Mouse (Mus musculus) inflammation-experienced regulatory T-cells (primary cell): ENCODE data around the gene Ruvbl2. TPM values are rescaled to one million over a fixed set of nuclear protein-coding genes. Genes with fewer than 3 reads are reported as not detected.

ENCODE experiments used
- polyA plus RNA-seq, 2 experiments: library from polyadenylated mRNA; unstranded; fragments of 100-300 nt; shearing (Covaris generic); gene quantifications; one replicate each; pipeline ENCODE4 v1.2.1; 2017

Gene Ruvbl2
- 10 to 100 TPM; 62.1 to 62.7 TPM for polyA plus RNA-seq

GRCm38 (mm10) chr7:45437521-45438276 lies at the start of gene Ruvbl2:
Gene Ruvbl2, minus strand, starts transcription at chr7:45438096.

DNA sequence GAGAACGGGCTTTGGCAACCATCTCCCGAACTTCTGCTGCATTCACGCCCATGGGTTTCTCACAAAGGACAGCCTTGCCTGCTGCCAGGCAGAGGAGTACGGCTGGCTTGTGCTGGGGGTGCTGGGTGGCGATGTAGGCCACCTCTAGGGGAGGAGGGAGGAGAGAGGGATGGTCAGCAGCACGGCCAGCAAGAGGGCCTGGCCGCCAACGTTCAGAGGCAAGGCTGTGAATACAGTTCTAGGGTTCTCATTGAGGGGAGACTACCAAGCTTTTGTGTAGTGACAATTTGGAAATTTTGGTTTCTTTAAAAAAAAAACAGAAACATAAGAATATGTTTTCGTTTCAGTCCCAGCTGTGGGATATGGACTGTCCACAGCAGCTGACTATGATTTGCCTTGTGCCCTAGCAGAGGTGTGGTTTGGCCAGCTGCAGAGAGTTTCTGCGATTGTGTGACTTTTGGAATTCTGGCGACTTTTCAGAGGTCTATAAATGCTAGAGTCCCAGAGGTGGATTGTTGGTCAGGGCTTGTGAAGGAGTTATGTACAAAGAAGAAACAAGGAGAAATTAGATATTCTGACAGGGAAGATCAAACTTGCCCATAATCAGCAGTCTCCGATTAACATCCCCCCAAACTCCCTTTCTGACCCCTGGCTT lies 49.0 kb upstream of the Ruvbl2 start, which contains the start of gene Gm45808:
TSS of gene Gm45808 (minus strand) at position 51 of the 655 bp plus-strand sequence.

GRCm38 (mm10) chr7:45481374-45481927 lies 43.6 kb upstream of the Ruvbl2 start, which contains the start of gene Tulp2:
Gene Tulp2, plus strand, starts transcription at chr7:45481877.

GRCm38 (mm10) chr7:45466283-45467089 lies 28.6 kb upstream of the Ruvbl2 start, which contains the start of gene Bax:
Gene Bax, minus strand, starts transcription at chr7:45466898.

GRCm38 (mm10) chr7:45459564-45460140 lies 21.8 kb upstream of the Ruvbl2 start, which contains the start of gene Ftl1:
Gene Ftl1, minus strand, starts transcription at chr7:45459884.

DNA sequence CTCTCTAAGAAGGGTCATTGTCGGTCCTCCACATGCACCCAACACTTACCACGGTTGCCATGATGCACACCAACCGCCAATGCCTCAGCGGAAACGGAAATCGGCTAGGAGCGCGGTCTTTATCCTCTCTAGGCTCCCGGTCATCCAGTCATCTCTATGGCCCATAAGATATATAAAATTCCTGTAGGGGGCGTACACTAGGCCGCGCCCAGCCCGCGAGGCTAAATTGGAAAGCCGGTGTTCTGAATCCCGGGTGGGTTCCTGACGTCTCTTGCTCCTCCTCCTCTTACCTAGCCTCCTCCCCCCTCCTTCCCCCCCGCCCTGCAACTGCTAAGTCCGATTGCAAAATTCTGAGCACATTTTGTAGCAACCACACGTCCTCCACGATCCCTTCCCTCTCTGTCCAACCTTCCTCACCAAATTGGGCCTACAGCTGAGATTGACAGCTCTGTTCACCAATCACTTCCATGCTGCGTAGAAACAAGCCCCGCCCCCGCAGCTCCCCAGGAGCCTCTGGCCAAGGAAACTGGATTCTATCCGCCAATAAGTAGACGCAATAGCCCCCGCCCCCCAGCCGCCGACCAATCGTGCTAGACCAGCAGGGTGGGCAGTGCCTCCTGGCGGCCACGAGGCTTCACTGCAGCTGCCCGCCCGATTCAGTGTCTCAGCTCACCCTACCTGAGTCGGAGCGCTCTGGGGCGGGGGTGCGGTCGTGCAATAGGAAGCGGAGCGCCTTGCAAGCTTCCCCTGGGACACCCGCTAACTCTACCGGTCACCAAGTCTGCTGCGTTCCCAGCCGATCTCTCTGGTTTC lies 3.5 kb downstream of the Ruvbl2 start, which contains the start of gene Gys1:
TSS of gene Gys1 (plus strand) at position 642 of the 813 bp plus-strand sequence.

DNA sequence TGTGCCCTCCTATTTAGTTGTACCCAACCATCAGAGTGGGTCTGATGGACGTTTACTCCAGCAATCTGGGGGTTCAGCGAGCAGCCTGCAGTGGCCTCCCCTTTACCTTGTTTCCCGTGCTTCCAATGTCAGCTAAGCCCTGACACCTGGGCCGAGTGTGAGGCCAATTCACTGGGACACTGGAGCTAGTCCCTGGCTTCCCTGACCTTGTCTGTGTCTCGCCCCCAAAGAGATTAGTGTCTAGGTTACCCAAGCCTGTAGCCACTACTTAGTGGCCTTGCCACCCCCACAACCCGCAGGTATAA lies 17.3 kb downstream of the Ruvbl2 start, which contains the start of gene Lhb:
TSS of gene Lhb (plus strand) at position 206 of the 305 bp plus-strand sequence.

GRCm38 (mm10) chr7:45413113-45413863 lies 24.6 kb downstream of the Ruvbl2 start, which contains the start of gene Ntf5:
Gene Ntf5, plus strand, starts transcription at chr7:45413695.

GRCm38 (mm10) chr7:45405091-45406075 lies 32.5 kb downstream of the Ruvbl2 start, which contains the start of gene Kcna7:
Gene Kcna7, plus strand, starts transcription at chr7:45405653.

GRCm38 (mm10) chr7:45395578-45396336 lies 42.1 kb downstream of the Ruvbl2 start, which contains the start of gene Snrnp70:
Gene Snrnp70, minus strand, starts transcription at chr7:45395742.

Other genes starting within 250 kb of the Ruvbl2 start
- under 1 TPM; 0.24 to 0.70 TPM for gene Ccdc155, start 233.2 kb downstream of the Ruvbl2 start, polyA plus RNA-seq
- 10 to 100 TPM; 23.4 to 31.7 TPM for gene Dkkl1, start 225.9 kb downstream of the Ruvbl2 start, polyA plus RNA-seq
- gene Tead2, start 222.3 kb downstream of the Ruvbl2 start, polyA plus RNA-seq, result 1 to 10 TPM; 3.8 to 5.8 TPM
- 100 to 1,000 TPM; 565 to 611 TPM for gene Cd37, start 199.0 kb downstream of the Ruvbl2 start, polyA plus RNA-seq
- under 1 TPM in 1 of 2 experiments, not detected in 1; 0.40 TPM for gene Slc6a16, start 197.0 kb downstream of the Ruvbl2 start, polyA plus RNA-seq
- under 1 TPM; 0.18 to 0.38 TPM for gene Slc6a21, start 160.6 kb downstream of the Ruvbl2 start, polyA plus RNA-seq
- gene Trpm4, start 104.3 kb downstream of the Ruvbl2 start, polyA plus RNA-seq, result 10 to 100 TPM in 1 of 2 experiments, 1 to 10 TPM in 1; 9.5 to 13.8 TPM
- not detected for gene Hrc, start 102.8 kb downstream of the Ruvbl2 start, polyA plus RNA-seq
- under 1 TPM; 0.36 to 0.60 TPM for gene Ppfia3, start 71.1 kb downstream of the Ruvbl2 start, polyA plus RNA-seq
- under 1 TPM in 1 of 2 experiments, not detected in 1; 0.90 TPM for gene Lin7b, start 67.5 kb downstream of the Ruvbl2 start, polyA plus RNA-seq
- gene Snrnp70, start 42.4 kb downstream of the Ruvbl2 start, polyA plus RNA-seq, result 100 to 1,000 TPM; 192 to 196 TPM
- under 1 TPM in 1 of 2 experiments, not detected in 1; 0.17 TPM for gene Kcna7, start 32.4 kb downstream of the Ruvbl2 start, polyA plus RNA-seq
- under 1 TPM; 0.71 to 0.96 TPM for gene Ntf5, start 24.4 kb downstream of the Ruvbl2 start, polyA plus RNA-seq
- gene Lhb, start 17.3 kb downstream of the Ruvbl2 start, polyA plus RNA-seq, result not detected
- 10 to 100 TPM; 14.1 to 14.9 TPM for gene Gys1, start 3.3 kb downstream of the Ruvbl2 start, polyA plus RNA-seq
- gene Ftl1, start 21.8 kb upstream of the Ruvbl2 start, polyA plus RNA-seq, result 1,000 to 10,000 TPM; 1,804 to 2,248 TPM
- gene Bax, start 28.8 kb upstream of the Ruvbl2 start, polyA plus RNA-seq, result 100 to 1,000 TPM; 267 to 295 TPM
- gene Tulp2, start 43.8 kb upstream of the Ruvbl2 start, polyA plus RNA-seq, result 1 to 10 TPM; 2.5 to 5.9 TPM
- gene Gm45808, start 48.7 kb upstream of the Ruvbl2 start, polyA plus RNA-seq, result not detected
- gene Dhdh, start 50.7 kb upstream of the Ruvbl2 start, polyA plus RNA-seq, result under 1 TPM; 0.60 to 0.68 TPM
- gene Nucb1, start 72.3 kb upstream of the Ruvbl2 start, polyA plus RNA-seq, result 100 to 1,000 TPM; 266 to 278 TPM
- gene Ppp1r15a, start 88.2 kb upstream of the Ruvbl2 start, polyA plus RNA-seq, result 100 to 1,000 TPM in 1 of 2 experiments, 10 to 100 TPM in 1; 90.4 to 153 TPM
- gene Plekha4, start 88.2 kb upstream of the Ruvbl2 start, polyA plus RNA-seq, result 1 to 10 TPM; 1.5 to 3.4 TPM
- 1 to 10 TPM; 1.4 to 1.9 TPM for gene Hsd17b14, start 116.8 kb upstream of the Ruvbl2 start, polyA plus RNA-seq
- gene Bcat2, start 132.1 kb upstream of the Ruvbl2 start, polyA plus RNA-seq, result 10 to 100 TPM; 59.6 to 75.4 TPM
- gene Fgf21, start 177.4 kb upstream of the Ruvbl2 start, polyA plus RNA-seq, result under 1 TPM in 1 of 2 experiments, not detected in 1; 0.50 TPM
- gene Fut1, start 179.2 kb upstream of the Ruvbl2 start, polyA plus RNA-seq, result 1 to 10 TPM in 1 of 2 experiments, under 1 TPM in 1; 0.25 to 1.6 TPM
- under 1 TPM; 0.47 to 0.92 TPM for gene Izumo1, start 183.7 kb upstream of the Ruvbl2 start, polyA plus RNA-seq
- 1 to 10 TPM in 1 of 2 experiments, under 1 TPM in 1; 0.67 to 3.4 TPM for gene Rasip1, start 189.4 kb upstream of the Ruvbl2 start, polyA plus RNA-seq
- 1 to 10 TPM; 1.2 to 1.5 TPM for gene Mamstr, start 201.9 kb upstream of the Ruvbl2 start, polyA plus RNA-seq
- gene Fut2, start 228.3 kb upstream of the Ruvbl2 start, polyA plus RNA-seq, result 1 to 10 TPM in 1 of 2 experiments, under 1 TPM in 1; 0.65 to 2.5 TPM
- under 1 TPM in 1 of 2 experiments, not detected in 1; 0.49 TPM for gene Ntn5, start 245.9 kb upstream of the Ruvbl2 start, polyA plus RNA-seq